Mouse (Mus musculus) brain, embryonic 14.5 days (tissue): ENCODE measurements around the gene 1700022I11Rik.

Experiments
- CTCF ChIP-seq: fragments of 200-500 bp; IDR thresholded peaks from 2 replicates; pipeline ENCODE4 v1.5.1; 2012; ENCODE audit warnings: inconsistent platforms, mild to moderate bottlenecking, moderate library complexity, borderline replicate concordance; ENCODE audit not compliant: insufficient read depth, insufficient read length; ENCODE audit errors: extremely low read depth
- POLR2A ChIP-seq: fragments of 200-500 bp; IDR thresholded peaks from 2 replicates; pipeline ENCODE4 v1.6.1; 2012; ENCODE audit warnings: mild to moderate bottlenecking, inconsistent platforms, borderline replicate concordance; ENCODE audit not compliant: poor library complexity, insufficient read depth, insufficient read length, severe bottlenecking; ENCODE audit errors: extremely low read depth

- TF ChIP-seq POLR2A (no peak), CTCF (no peak)
These were observed 51.9 kb downstream of the 1700022I11Rik start for GRCm38 (mm10) chr4:43021341-43021740.
